Mouse (Mus musculus) hindbrain, embryonic 15.5 days (tissue): ENCODE data around the gene Barx2. TPM values are rescaled to one million over a fixed set of nuclear protein-coding genes. Genes with fewer than 3 reads are reported as not detected.
A peak's percentile ranks its signal among the peaks of the same experiment; 100 is the strongest.
"Not testable (repeated sequence)": the region's sequence is repeated elsewhere in the genome, so short reads cannot be mapped to it uniquely, and the experiment has no call there.

Experiments used
- ATAC-seq: fragments of 200-750 bp; cut with Nextera tagmentation; 2 replicates; pipeline ENCODE4 v1.8.0; 2017; ENCODE audit warnings: low read depth, moderate number of reproducible peaks, moderate TSS enrichment; ENCODE audit not compliant: low FRiP score
- H3K27ac ChIP-seq: fragments of 300-500 bp; sonication (generic); replicated peaks from 2 replicates; pipeline ENCODE4 v1.5.1; 2015; ENCODE audit warnings: mild to moderate bottlenecking, inconsistent platforms
- H3K27me3 ChIP-seq: fragments of 300-500 bp; sonication (generic); 2 replicates; pipeline ENCODE4 v1.6.1; 2015; ENCODE audit warnings: control low read depth, inconsistent platforms
- H3K36me3 ChIP-seq: fragments of 300-500 bp; sonication (generic); 2 replicates; pipeline ENCODE4 v1.6.1; 2015; ENCODE audit warnings: control low read depth, inconsistent platforms
- H3K4me1 ChIP-seq: fragments of 300-500 bp; sonication (generic); replicated peaks from 2 replicates; pipeline ENCODE4 v1.6.1; 2015; ENCODE audit warnings: control low read depth, inconsistent platforms
- H3K4me2 ChIP-seq: fragments of 300-500 bp; sonication (generic); 2 replicates; pipeline ENCODE4 v1.6.1; 2015; ENCODE audit warnings: moderate library complexity, mild to moderate bottlenecking, inconsistent platforms
- H3K4me3 ChIP-seq: fragments of 300-500 bp; sonication (generic); 2 replicates; pipeline ENCODE4 v1.5.1; 2015; ENCODE audit warnings: mild to moderate bottlenecking, inconsistent platforms
- H3K9ac ChIP-seq: fragments of 300-500 bp; sonication (generic); 2 replicates; pipeline ENCODE4 v1.6.1; 2015; ENCODE audit warnings: inconsistent platforms
- H3K9me3 ChIP-seq: fragments of 300-500 bp; sonication (generic); 2 replicates; pipeline ENCODE4 v1.6.1; 2016; ENCODE audit warnings: control low read depth, inconsistent platforms
- WGBS: fragments of 180-500 bp; shearing (Covaris S2); methylation state at CpG from one replicate; pipeline ENCODE4 v1.1.7; 2015; 5-methylcytosine and 5-hydroxymethylcytosine counted together
- polyA plus RNA-seq: library from polyadenylated mRNA; unstranded; fragments of >200 nt; fragmentation: Nextera tagmentation; extraction: Ambion mirVana; gene quantifications from 2 replicates; pipeline ENCODE4 v1.2.1, GENCODE M21; 2015

Gene Barx2
- polyA plus RNA-seq: 0.18 and 0.41 TPM in 2 replicates

DNA sequence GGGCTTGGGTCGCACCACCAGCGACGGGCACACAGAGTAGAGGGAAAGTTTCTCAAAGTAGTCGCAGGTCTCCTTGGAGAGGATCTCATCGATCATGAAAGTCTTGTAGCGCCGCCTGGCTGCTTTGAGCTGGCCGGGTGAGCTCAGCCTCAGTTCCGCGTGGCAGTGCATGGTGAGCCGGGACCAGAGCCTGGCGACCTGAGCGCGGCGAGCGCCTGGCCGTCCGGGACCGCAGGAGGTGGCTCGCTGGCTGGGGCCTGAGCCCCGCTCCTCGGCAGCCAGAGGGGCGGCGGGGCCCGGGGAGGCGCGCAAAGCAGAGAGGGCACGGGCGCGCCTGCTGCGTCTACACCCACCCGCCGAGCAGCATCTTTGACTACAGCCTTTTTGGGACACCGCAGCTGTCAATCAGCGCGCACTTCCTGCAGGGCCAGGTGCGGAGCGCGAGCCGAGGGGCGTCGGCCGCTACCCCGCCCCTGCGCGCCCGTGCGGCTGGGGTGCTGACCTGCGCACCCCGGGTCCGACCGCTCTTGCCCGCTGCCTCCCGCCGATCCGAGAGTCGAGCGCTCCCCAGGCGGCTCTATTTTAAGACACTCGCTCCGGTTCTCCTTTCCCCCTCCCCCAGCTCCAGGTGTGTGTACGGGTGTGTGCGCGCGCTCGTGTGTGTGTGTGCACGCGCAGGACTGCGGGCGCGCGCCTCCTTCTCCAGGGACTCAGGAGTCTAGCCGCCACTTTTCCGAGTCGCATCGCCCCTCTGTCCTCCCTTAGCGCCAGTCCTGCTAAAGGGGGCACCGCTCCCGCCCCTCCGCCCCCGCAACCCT, at the start of gene Barx2:
Gene Barx2 (minus strand): TSS at position 542 of the 818 bp plus-strand sequence.
- Histone ChIP-seq H3K4me2 (peak within 1 kb of the TSS; percentile 100), H3K27ac (no peak within 1 kb of the TSS), H3K27me3 (peaks cover 91% of the 10 kb centered on the region), H3K9ac (peak within 1 kb of the TSS; percentile 50; the same call in 1 of the 2 replicates), H3K36me3 (no peaks in the 10 kb centered on the region), H3K9me3 (no peaks in the 10 kb centered on the region), H3K4me3 (peak within 1 kb of the TSS; percentile 62), H3K4me1 (peaks cover 28% of the 10 kb centered on the region)
- peak; percentile 82 for ATAC-seq
- under 1% methylated on average over 78 of the region's 81 CpGs for WGBS

DNA sequence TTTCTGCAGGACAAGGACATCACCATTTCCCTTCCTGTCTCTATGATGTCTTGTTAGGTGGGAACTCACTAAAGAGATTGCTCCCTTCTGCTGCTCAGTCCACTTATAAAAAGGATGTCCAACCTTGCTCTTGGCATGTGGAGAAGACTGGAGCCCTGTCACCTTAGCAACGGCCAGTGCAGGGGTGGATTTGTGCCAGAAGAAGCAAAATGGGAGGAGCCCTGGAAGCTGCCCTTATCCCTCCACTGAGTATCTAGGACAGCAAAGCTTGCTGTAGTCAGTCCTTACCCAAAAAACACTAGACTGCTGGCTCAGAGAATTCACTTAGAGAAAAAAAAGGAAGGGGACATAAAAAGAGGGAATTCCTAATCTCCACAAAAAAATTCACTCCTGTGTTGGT, 49.0 kb upstream of the Barx2 start:
- Histone ChIP-seq H3K4me3 (no peak overlapping the region), H3K4me2 (no peak overlapping the region), H3K27me3 (no peaks in the 10 kb centered on the region), H3K4me1 (no peaks in the 10 kb centered on the region), H3K27ac (no peak overlapping the region), H3K9me3 (no peaks in the 10 kb centered on the region), H3K36me3 (no peaks in the 10 kb centered on the region), H3K9ac (no peak overlapping the region)
- WGBS: 41% methylated on average over 1 of the region's 1 CpGs
- ATAC-seq: no peak

DNA sequence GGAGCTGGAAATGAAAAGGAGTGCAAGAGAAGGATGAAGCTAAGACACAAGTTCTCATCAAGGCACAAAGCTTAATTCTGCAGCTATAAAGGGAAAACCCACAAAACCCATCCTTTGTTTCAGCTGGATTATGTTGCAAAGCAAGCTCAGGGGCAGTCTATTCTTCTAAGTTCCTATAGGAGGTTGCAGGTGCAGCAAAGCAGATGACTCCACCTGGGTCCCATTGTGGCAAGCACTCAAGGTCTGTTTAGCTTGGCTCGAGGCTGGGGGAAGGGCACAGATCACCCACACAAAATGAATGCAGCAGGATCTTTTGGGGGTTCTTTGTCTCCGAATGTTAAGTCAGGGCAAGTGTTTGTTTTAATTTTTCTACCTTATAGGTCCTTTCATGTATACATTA, 47.2 kb upstream of the Barx2 start:
- H3K4me1 ChIP-seq: no peaks in the 10 kb centered on the region
- no peak overlapping the region for H3K4me3 ChIP-seq
- WGBS: 56% methylated on average over 2 of the region's 2 CpGs
- H3K36me3 ChIP-seq: no peaks in the 10 kb centered on the region
- no peak overlapping the region for H3K4me2 ChIP-seq
- H3K27me3 ChIP-seq: no peaks in the 10 kb centered on the region
- no peak overlapping the region for H3K9ac ChIP-seq
- ATAC-seq: no peak
- H3K9me3 ChIP-seq: no peaks in the 10 kb centered on the region
- no peak overlapping the region for H3K27ac ChIP-seq

DNA sequence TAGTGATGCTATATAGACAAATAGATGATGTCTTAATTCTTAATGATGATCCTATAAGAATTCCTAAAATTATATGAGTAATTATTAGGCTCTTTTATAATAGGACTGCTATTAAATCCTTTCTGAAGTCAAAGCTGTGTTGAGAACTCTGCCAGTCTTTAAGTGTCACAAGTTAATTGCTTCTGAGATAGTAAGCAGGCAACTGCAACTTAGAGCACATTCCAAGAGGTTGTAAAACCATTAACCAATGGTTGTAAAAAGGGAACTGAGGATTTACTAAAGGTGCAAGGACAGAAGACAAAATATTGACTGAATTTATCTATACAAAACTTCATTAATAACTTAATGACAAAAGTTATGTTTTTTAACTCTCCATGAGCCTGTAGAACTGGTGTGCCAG, 44.9 kb upstream of the Barx2 start:
- no peaks in the 10 kb centered on the region for H3K9me3 ChIP-seq
- no peaks in the 10 kb centered on the region for H3K27me3 ChIP-seq
- H3K4me3 ChIP-seq: no peak overlapping the region
- no peak overlapping the region for H3K4me2 ChIP-seq
- H3K9ac ChIP-seq: no peak overlapping the region
- no peaks in the 10 kb centered on the region for H3K36me3 ChIP-seq
- ATAC-seq: no peak
- no peak overlapping the region for H3K27ac ChIP-seq
- no peaks in the 10 kb centered on the region for H3K4me1 ChIP-seq

DNA sequence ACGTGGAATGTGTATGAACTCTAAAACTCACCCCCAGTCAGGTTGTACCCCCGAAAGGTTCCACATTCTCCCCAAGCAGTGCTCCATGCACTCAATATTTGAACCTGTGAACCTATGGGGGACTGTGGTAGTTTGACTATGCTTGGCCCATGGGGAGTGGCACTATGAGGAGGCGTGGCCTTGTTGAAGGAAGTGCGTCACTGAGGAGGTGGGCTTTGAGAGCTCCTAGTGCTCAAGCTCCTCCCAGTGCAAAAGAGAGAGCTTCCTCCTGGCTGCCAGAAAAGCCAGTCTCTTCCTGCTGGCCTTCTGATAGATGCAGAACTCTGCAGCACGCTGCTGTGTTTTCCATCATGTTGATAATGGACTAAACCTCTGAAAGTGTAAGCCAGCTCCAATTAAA, 37.2 kb upstream of the Barx2 start:
- Histone ChIP-seq H3K4me2 (no peak overlapping the region), H3K9me3 (no peaks in the 10 kb centered on the region), H3K9ac (no peak overlapping the region), H3K36me3 (no peaks in the 10 kb centered on the region), H3K27ac (no peak overlapping the region), H3K4me3 (no peak overlapping the region), H3K27me3 (no peaks in the 10 kb centered on the region), H3K4me1 (no peaks in the 10 kb centered on the region)
- no peak for ATAC-seq
- 94% methylated on average over 5 of the region's 5 CpGs for WGBS

DNA sequence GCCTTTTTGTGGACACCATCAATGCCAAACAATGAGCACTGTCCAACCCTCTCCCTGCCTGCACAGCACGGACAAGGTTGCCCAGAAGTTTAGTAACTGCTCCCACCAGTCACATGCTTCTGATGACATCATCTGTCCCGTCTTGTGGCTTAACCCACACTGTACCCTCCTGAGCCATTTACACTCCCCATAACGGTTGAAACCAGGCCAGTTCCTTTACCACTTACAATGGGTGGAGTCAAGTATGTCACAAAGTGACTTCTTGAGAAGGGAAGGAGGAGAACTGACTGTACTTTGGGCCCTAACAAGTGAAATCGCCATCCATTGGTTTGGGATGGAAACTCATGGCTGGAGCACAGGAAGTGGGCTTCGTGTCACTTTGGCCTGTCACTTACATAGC, 35.8 kb upstream of the Barx2 start:
- H3K36me3 ChIP-seq: no peaks in the 10 kb centered on the region
- no peak for ATAC-seq
- no peak overlapping the region for H3K4me3 ChIP-seq
- no peak overlapping the region for H3K9ac ChIP-seq
- WGBS: 92% methylated on average over 5 of the region's 5 CpGs
- no peak overlapping the region for H3K4me2 ChIP-seq
- H3K27ac ChIP-seq: no peak overlapping the region
- no peaks in the 10 kb centered on the region for H3K9me3 ChIP-seq
- no peaks in the 10 kb centered on the region for H3K27me3 ChIP-seq
- no peaks in the 10 kb centered on the region for H3K4me1 ChIP-seq

DNA sequence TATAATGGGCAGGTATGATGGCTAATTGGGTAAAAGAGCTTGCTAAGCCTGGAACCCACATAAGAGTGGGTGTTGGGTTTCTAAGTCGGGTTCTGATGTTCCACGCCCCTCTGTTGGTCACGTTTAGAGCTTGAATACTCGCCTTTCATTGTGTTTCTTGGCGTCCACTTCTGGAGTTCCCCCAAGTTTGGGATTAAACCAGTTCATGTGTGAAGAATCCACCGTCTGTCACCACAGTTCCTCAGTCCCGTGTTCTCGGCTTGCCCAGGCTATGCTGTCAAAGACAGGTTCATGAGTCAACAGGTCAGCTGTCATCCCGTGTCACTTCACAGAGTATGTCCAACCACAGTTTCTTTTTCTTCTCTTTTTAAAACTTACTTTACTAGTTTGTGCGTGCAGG, 33.8 kb upstream of the Barx2 start:
- Histone ChIP-seq H3K9ac (no peak overlapping the region), H3K27ac (no peak overlapping the region), H3K36me3 (no peaks in the 10 kb centered on the region), H3K4me2 (no peak overlapping the region), H3K9me3 (no peaks in the 10 kb centered on the region), H3K4me1 (no peaks in the 10 kb centered on the region), H3K4me3 (no peak overlapping the region), H3K27me3 (no peaks in the 10 kb centered on the region)
- ATAC-seq: no peak
- WGBS: 84% methylated on average over 10 of the region's 10 CpGs

DNA sequence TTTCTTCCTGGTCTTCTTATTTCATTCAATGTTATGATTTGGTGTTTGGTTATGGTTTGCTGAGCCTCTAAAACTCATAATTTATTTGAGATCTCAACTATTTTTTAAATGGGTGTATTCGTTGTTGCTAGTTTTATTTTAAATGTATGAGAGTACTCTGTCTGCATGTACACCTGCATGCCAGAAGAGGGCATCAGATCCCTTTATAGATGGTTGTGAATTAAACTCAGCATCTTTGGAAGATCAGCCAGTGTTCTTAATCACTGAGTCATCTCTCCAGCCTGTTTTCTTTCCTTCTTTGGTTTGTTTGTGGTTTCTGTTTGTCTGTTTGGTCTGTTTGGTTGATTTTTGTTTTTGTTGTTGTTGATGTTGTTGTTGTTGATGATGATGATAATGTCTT, 29.1 kb upstream of the Barx2 start:
- no peaks in the 10 kb centered on the region for H3K4me1 ChIP-seq
- 61% methylated on average over 1 of the region's 1 CpGs for WGBS
- H3K9ac ChIP-seq: no peak overlapping the region
- no peaks in the 10 kb centered on the region for H3K27me3 ChIP-seq
- no peak for ATAC-seq
- no peak overlapping the region for H3K4me3 ChIP-seq
- H3K36me3 ChIP-seq: no peaks in the 10 kb centered on the region
- H3K9me3 ChIP-seq: no peaks in the 10 kb centered on the region
- H3K27ac ChIP-seq: no peak overlapping the region
- no peak overlapping the region for H3K4me2 ChIP-seq

DNA sequence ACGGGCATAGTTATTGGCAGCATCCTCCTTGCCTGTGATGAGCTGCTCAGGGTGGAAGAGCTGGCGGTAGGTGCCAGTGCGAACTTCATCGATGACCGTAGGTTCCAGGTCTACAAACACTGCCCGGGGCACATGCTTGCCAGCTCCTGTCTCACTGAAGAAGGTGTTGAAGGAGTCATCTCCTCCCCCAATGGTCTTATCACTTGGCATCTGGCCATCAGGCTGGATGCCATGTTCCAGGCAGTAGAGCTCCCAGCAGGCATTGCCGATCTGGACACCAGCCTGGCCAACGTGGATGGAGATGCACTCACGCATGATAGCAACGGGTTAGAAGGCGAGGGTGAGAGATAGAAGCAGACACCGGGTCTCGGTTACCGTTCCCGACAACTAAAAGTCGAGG, 23.2 kb upstream of the Barx2 start:
- H3K36me3 ChIP-seq, H3K4me3 ChIP-seq, H3K9ac ChIP-seq, H3K27ac ChIP-seq, H3K27me3 ChIP-seq, ATAC-seq, H3K4me2 ChIP-seq, H3K9me3 ChIP-seq, H3K4me1 ChIP-seq: not testable (repeated sequence)
- WGBS: 94% methylated on average over 15 of the region's 16 CpGs

DNA sequence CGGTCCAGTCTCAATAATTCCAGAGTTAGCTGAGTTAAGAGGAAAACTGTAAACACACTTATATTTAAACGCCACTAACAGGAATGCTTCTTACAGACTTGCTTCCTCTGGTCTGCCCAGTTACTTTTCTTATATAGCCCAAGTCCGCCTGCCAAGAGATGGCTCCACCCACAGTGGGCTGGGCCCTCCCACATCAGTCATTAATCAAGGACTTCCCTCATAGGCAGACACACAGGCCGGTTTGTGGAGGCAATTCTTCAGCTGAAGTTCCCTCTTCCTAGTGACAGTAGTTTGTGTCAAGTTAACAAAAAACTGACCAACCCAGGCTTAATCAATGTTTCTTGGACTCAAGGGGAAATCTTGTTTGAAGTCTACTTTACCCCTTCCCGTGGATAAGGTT, 18.4 kb upstream of the Barx2 start:
- no peaks in the 10 kb centered on the region for H3K36me3 ChIP-seq
- H3K27ac ChIP-seq: no peak overlapping the region
- no peaks in the 10 kb centered on the region for H3K4me1 ChIP-seq
- no peak overlapping the region for H3K4me3 ChIP-seq
- no peak for ATAC-seq
- H3K27me3 ChIP-seq: no peaks in the 10 kb centered on the region
- WGBS: 50% methylated on average over 5 of the region's 5 CpGs
- H3K4me2 ChIP-seq: no peak overlapping the region
- no peaks in the 10 kb centered on the region for H3K9me3 ChIP-seq
- H3K9ac ChIP-seq: no peak overlapping the region

DNA sequence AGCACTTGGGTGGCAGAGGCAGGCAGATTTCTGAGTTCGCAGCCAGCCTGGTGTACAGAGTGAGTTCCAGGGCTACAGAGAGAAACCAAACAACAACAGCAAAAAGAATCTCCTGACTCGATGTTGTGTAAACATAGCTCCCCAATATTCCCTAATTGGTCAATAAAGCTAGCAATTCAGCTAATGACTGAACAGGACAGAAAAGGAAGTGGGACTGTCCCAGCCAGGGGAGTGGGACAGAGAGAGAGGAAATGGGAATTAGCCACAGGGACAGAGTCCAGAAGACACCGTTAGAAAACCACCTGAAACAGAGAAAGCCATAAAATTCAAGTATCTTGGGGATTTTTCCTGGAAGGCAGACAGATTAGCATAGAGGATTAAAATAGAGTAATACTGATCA, 18.0 kb upstream of the Barx2 start:
- H3K4me1 ChIP-seq: peaks cover under 1% of the 10 kb centered on the region; the same call in 1 of the 2 replicates
- no peak overlapping the region for H3K9ac ChIP-seq
- no peaks in the 10 kb centered on the region for H3K27me3 ChIP-seq
- no peak for ATAC-seq
- H3K4me3 ChIP-seq: no peak overlapping the region
- 78% methylated on average over 3 of the region's 3 CpGs for WGBS
- no peaks in the 10 kb centered on the region for H3K36me3 ChIP-seq
- no peak overlapping the region for H3K27ac ChIP-seq
- no peak overlapping the region for H3K4me2 ChIP-seq
- H3K9me3 ChIP-seq: no peaks in the 10 kb centered on the region

DNA sequence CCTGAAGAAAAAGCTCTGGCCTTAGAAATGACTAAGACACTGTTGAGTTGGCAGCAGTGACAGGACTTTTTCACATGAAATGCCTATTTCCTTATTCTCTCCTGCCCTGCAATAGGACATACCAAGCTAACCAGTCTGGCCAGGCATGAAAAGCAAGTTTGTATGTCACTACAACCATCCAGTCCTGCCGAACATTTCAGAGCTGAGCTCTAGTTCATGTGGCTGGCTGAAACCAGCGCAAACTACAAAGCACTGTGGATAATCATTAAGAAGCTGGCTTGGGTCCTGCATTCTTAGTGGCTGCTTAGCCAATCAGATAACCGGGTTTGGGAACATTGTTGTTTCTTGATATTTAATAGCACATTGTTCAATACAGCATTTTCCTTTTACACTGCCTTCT, 13.5 kb upstream of the Barx2 start:
- H3K4me2 ChIP-seq: no peak overlapping the region
- no peaks in the 10 kb centered on the region for H3K36me3 ChIP-seq
- no peak overlapping the region for H3K4me3 ChIP-seq
- peaks cover 4% of the 10 kb centered on the region for H3K4me1 ChIP-seq
- H3K9ac ChIP-seq: no peak overlapping the region
- H3K9me3 ChIP-seq: no peaks in the 10 kb centered on the region
- peaks cover 7% of the 10 kb centered on the region; the same call in 1 of the 2 replicates for H3K27me3 ChIP-seq
- no peak overlapping the region for H3K27ac ChIP-seq
- no peak for ATAC-seq
- WGBS: 58% methylated on average over 3 of the region's 3 CpGs
